Mouse (Mus musculus): ENCODE data around the gene Ormdl2.

The Ormdl2 gene

DNA sequence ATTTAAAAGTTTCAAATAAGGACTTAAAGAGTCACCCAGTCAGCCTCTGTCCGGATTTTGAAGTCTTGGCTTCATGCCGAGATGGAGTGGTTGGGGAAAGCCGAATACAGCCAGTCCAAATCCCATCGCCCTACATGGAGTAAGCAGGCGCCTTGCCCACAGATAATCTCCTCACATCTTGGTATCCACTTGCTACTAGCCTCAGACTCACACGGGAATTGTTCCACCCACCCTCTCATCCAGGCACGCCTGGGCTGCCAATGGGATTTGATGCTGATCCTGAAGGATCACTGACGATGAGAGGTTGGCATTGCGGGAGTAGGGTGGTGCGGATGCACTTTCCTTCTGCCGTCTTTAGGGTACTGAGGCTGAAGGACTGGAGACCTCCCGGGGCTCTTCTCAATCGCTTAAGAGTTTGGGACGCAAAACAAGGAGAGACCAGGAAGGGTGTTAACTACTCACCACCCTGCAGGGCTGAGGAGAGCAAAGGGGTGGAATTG is 17.6 kb downstream of the Ormdl2 start, which contains the start of gene Dnajc14:
Dnajc14 (plus strand) TSS at position 292 of the 500 bp plus-strand sequence.
- DNase-seq (ENCODE audit: low read depth, low spot score): peak; percentile 19

DNA sequence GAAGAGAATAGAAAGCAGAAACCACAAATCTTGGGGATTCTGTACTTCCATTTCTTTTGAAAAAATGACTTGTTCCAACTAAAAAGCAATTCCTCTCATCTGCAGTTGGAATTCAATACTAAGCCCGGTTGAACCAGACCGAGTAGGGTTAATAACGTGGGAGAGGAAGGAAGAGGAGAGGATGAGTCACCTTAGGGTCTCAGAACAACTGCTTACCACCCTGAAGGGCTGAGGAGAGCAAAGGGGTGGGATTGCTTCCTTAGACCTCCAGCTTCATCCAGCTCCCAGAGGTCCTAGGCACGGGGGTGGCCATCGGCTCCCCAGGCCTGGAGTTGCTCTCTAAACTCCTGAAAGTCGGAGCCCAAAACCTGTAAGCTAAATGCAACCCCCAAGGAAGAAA is 18.1 kb downstream of the Ormdl2 start:
- DNase-seq (ENCODE audit: low read depth, low spot score): no peak

DNA sequence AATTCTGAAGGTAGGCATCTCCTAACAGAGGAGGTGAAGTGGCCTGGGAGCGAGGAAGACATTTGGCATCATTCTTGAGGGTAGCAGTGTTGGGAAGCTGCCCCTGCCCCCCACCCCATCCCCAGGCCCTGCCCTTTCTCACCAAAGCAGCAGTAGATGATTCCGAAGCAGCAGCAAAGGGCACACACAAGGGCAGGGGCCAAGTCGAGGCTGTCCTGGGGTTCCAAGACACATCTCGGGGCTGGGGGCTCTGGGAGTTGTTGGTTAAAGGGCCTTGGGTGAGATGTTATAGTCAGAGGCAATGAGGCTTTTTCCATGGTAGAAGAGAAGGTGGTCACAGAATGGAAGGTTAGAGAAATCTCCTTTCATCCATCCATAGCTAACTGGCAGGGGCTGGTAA is 18.5 kb downstream of the Ormdl2 start:
- no peak for DNase-seq (ENCODE audit: low read depth, low spot score)

DNA sequence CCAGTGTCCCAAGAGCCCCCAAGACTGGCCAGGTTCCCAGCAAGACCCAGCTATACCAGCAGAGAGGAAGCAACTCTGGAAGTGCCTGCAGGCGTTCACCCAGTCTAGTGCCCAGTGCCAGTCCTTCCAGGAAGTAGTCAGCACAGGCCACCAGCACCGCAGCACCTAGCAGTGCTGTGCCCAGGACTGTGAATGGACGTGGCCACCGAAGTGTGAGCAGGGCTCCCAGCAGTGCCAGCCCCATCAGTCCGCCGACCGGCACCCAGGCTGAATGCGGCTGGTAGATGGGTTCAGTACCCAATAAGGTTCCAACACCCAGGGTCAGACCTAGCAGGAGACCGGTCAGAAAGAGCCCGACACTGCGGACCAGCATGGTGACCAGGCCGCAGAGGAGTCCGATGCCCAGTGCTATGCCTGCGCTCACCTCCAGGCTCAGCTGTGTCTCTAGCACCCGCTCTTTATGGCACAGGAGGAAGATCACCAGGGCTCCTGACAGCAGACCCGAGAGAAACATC is 19.4 kb downstream of the Ormdl2 start:
- no peak for DNase-seq (ENCODE audit: low read depth, low spot score)

DNA sequence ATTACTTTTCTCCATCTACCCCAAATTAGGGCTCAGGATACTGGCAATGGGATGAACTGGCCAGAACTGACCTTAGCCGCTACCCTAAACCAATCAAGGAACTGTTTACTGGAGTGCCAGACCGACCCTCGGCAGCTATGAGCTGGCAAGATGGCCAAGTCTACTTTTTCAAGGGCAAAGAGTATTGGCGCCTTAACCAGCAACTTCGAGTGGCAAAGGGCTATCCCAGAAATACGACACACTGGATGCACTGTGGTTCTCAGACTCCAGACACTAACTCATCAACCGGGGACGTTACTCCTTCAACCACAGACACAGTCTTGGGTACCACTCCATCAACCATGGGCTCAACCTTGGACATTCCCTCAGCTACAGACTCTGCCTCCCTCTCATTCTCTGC is 22.8 kb downstream of the Ormdl2 start:
- DNase-seq (ENCODE audit: low read depth, low spot score): no peak

DNA sequence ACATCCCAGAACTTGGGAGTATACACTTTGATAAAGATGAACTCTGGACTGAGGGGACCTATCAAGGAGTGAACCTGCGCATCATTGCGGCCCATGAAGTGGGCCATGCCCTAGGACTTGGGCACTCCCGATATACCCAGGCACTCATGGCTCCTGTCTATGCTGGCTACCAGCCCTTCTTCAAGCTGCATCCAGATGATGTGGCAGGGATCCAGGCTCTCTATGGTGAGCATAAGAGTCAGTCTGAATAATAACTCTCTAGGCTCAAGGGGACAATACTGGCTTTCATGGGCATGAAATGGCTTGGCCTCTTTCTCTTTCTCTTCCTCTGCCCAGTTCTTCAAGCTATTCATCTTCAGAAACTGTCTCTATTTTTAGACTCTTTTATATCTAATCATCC is 25.9 kb downstream of the Ormdl2 start:
- DNase-seq (ENCODE audit: low read depth, low spot score): no peak

DNA sequence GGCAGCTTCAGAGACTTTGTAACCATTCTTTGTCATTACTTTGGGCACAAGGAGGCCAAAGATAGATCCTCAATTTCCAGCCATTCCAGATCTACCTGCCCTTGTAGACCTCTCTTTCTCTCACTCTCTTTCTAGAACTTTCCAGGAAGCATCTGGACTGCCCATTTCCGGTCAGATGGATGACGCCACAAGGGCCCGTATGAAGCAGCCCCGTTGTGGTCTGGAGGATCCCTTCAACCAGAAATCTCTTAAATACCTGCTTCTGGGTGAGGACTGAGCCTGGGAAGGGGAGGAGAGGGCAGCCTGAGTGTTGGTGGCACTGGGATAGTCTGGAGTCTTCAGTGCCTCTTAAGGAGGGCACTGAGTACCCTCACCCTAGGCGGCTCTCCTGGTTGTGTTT is 27.1 kb downstream of the Ormdl2 start:
- DNase-seq (ENCODE audit: low read depth, low spot score): no peak

DNA sequence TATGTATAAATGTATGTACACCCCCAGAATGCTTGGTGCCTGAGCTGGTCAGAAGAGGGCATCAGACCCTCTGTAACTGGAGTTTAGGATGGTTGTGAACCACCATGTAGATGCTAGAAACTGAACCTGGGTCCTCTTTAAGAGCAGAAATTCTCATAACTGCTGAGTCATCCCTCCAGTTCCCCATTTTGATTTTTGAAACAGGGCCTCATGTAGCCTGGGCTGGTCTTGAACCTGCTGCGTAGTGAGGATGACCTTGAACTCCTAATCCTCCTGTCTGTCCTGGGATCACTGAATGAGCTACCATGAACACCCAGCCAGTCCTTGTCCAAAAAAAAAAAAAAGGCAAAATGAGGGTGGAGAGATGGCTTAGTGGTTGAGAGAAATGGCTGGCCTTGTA is 28.2 kb downstream of the Ormdl2 start:
- no peak for DNase-seq (ENCODE audit: low read depth, low spot score)

DNA sequence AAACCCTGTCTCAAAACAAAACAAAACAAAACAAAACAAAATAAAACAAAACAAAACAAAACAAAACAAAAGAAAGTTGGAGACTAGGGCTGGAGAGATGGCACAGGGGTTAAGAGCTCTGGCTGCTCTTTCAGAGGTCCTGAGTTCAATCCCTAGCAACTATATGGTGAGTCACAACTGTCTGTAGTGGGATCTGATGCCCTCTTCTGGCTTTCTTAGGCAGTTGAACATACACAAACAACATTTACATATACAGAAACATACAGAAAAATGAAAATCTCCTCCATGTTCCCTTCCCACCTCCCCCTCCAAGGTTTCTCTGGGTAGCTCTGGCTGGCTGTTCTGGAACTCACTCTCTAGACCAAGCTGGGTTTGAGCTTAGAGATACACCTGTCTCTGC is 29.4 kb downstream of the Ormdl2 start:
- DNase-seq (ENCODE audit: low read depth, low spot score): no peak

DNA sequence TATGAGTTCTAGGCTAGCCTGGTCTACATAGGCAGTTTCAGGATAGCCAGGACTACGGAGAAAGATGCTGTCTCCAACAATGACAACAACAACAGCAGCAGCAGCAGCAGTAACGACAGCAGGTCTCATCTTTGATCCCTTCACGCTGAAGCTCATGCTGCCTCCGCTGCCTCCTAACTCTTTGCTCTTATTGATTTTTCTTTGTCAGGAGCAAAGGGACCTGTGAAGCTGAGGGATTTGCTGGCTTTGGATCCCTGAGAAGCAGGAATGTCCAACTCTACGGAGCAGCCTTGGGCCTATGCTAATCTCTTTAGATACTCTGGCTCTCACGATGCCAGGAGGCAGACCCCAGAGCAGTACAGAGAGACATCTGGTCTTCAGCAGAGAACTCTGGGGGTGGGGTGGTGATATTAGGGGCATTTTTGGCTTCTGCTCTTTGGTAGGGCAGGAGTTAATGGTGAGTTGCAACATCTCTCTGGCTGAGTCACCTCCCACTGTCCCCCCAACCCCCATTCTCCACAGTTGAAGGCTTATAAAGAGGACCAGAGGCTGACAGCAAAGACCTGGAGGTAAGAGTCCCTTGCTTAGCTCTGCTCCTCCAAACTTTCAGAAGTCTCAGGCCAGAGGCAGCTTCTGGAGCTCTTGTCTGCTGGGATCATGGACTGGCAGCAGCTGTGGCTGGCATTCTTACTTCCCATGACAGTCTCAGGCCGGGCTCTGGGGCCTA is 30.9 kb downstream of the Ormdl2 start, which contains the start of gene Mmp19:
Mmp19 (plus strand) TSS at position 513 of the 727 bp plus-strand sequence.
- no peak for DNase-seq (ENCODE audit: low read depth, low spot score)

DNA sequence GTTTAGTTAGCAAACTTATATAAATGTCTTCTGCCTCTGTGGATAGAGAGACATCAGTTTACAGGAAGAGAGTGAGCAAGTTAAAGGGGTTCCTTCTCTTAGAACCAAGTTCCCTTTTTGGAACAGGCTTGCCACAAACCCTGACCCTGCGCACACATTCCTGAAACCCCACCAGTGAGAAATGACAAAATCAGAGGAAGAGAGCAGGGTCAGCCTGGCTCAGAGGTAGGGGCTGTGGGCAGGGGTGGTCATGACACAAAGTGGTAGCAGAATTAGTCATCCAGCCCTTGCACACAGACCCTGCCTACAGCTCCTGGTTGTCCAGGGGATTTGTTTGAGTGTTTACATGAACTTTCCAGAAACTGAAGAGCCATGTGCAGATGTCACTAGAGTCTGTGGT is 41.2 kb downstream of the Ormdl2 start:
- DNase-seq (ENCODE audit: low read depth, low spot score): no peak

DNA sequence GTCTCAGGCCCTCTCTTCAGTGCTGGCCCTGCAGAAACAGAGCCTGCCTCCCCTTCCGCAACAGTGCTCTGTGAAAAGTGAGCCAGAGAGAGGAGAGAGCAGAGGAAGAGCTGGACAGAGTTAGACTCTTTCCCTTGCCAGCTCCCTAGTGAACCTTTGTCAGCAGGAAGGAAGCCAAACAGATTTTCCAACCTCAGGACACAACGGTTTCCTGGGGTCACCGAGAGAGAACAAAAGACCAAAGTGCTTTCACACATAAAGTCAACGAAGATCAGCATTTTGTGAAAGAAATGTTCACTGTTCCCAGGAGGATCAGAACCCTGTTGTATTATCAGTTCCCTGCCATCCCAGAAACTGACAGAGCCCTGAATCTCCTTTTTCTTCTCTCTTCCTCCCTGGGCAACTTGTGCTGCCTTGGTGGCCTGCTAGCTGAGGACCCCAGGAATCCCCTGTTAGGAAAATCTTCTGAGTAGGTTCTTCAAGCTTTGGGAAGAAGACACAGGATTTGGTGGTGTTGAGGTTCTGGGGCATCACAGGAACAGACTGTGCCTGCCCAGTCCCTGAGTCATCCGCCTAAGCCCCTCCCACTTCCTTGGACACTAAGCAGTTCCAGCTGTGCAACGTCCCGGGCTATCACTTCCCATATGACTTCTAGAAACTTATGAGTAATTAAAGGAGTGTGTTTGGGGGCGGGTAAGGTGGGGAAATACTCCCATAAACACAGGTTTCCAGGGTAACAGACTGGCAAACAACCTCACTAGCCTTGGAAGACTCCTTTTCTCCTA is 42.2 kb downstream of the Ormdl2 start:
- DNase-seq (ENCODE audit: low read depth, low spot score): peak; percentile 33

DNA sequence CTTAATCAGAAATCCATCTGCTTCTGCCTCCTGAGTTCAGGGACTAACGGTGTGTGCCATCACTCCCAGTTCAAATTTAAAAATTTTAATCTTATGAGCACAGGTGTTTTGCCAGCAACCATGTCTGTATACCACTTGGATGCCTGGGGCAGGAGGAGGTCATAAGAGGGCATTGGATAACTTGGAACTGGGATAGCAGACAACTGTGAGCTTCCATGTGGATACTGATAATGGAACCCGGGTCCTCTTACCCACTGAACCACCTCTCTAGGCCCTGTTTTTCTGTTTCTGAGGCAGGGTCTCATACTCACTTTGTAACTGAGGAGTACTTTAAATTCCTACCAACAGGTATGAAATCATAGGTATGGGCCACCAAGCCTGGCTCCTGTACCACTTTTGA is 43.0 kb downstream of the Ormdl2 start:
- no peak for DNase-seq (ENCODE audit: low read depth, low spot score)

DNA sequence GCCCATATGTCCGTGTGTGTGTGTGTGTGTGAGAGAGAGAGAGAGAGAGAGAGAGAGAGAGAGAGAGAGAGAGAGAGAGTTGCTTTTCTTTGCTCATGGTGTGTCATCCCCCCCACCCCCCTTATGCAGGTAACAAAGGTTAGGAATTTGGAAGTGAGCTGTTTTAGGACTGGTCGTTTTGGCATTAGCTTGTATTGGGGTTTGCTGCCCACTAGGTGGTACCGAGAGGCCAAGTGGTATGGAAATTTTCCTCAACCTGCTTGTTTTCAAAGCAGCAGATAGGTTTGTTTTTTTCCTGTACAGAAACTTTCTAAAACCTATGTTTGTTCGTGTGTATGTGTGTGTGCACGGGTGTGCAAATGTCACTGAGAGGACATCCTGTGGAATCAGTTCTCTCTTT is 47.8 kb downstream of the Ormdl2 start:
- peak; percentile 13 for DNase-seq (ENCODE audit: low read depth, low spot score)

DNA sequence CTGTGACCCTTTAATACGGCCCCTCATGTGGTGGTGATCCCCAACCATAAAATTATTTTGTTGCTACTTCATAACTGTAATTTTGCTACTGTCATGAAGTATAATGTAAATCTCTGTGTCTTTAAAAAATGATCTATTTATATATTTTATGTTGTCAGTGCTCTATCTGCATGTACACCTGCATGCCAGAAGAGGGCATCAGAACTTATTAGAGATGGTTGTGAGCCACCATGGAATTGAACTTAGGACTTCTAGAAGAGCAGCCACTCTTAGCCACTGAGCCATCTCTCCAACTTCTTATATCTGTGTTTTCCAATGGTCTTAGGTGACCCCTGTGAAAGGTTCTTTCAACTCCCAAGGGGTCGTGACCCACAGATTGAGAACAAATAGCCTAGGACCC is 48.5 kb downstream of the Ormdl2 start:
- peak; percentile 21 for DNase-seq (ENCODE audit: low read depth, low spot score)

All from CD4-positive helper T cell, adult 2 months (primary cell).